Mouse (Mus musculus): ENCODE measurements around the gene Ankra2. TPM values are rescaled to one million over a fixed set of nuclear protein-coding genes. Genes with fewer than 3 reads are reported as not detected.

Gene Ankra2
- polyA plus RNA-seq, 1 experiment from 2014 or later, result 41.9 TPM

- H3K4me2 ChIP-seq, result no peak overlapping the region
- H3K27ac ChIP-seq (ENCODE audit: low read depth, low read length), result no peak overlapping the region
These were observed 17.5 kb upstream of the Ankra2 start for GRCm38 (mm10) chr13:98245386-98245785.

GRCm38 (mm10) chr13:98249594-98249993, 13.3 kb upstream of the Ankra2 start:
- no peak overlapping the region for H3K4me3 ChIP-seq (ENCODE audit: low read depth, low read length)
- H3K27ac ChIP-seq (ENCODE audit: low read depth, low read length), result no peak overlapping the region
- ATAC-seq (ENCODE audit: low FRiP score) (no peak), DNase-seq (ENCODE audit: low spot score, missing footprints) (no peak)
- no peak overlapping the region for H3K4me2 ChIP-seq
- WGBS, result 92% methylated on average over 10 of the region's 10 CpGs
- peaks cover 12% of the 10 kb centered on the region; the same call in 1 of the 2 replicates for H3K36me3 ChIP-seq (ENCODE audit: control insufficient read depth, insufficient read depth, low read length)
- no peaks in the 10 kb centered on the region for H3K27me3 ChIP-seq (ENCODE audit: control insufficient read depth, insufficient read depth, low read length)
- H3K4me1 ChIP-seq (ENCODE audit: control insufficient read depth, insufficient read depth, low read length), result no peaks in the 10 kb centered on the region
- no peaks in the 10 kb centered on the region for H3K9me3 ChIP-seq (ENCODE audit: control insufficient read depth, low read length)
- H3K9ac ChIP-seq (ENCODE audit: low read length), result no peak overlapping the region

More at GRCm38 (mm10) chr13:98245386-98245785, 17.5 kb upstream of the Ankra2 start:
- WGBS, result 78% methylated on average over 7 of the region's 7 CpGs
- DNase-seq (ENCODE audit: low spot score, missing footprints), result no peak
- peaks cover 6% of the 10 kb centered on the region; the same call in 1 of the 2 replicates for H3K36me3 ChIP-seq (ENCODE audit: control insufficient read depth, insufficient read depth, low read length)
- H3K4me1 ChIP-seq (ENCODE audit: control insufficient read depth, insufficient read depth, low read length), result no peaks in the 10 kb centered on the region
- no peak overlapping the region for H3K9ac ChIP-seq (ENCODE audit: low read length)
- ATAC-seq (ENCODE audit: low FRiP score), result no peak
- no peaks in the 10 kb centered on the region for H3K27me3 ChIP-seq (ENCODE audit: control insufficient read depth, insufficient read depth, low read length)
- no peaks in the 10 kb centered on the region for H3K9me3 ChIP-seq (ENCODE audit: control insufficient read depth, low read length)
- no peak overlapping the region for H3K4me3 ChIP-seq (ENCODE audit: low read depth, low read length)

GRCm38 (mm10) chr13:98254921-98255320, 8.0 kb upstream of the Ankra2 start:
- DNase-seq (ENCODE audit: low spot score, missing footprints) (no peak), ATAC-seq (ENCODE audit: low FRiP score) (no peak)
- Histone ChIP-seq H3K27me3 (ENCODE audit: control insufficient read depth, insufficient read depth, low read length) (no peaks in the 10 kb centered on the region), H3K4me2 (no peak overlapping the region), H3K4me3 (ENCODE audit: low read depth, low read length) (no peak overlapping the region), H3K4me1 (ENCODE audit: control insufficient read depth, insufficient read depth, low read length) (no peaks in the 10 kb centered on the region), H3K36me3 (ENCODE audit: control insufficient read depth, insufficient read depth, low read length) (peaks cover 18% of the 10 kb centered on the region), H3K27ac (ENCODE audit: low read depth, low read length) (no peak overlapping the region), H3K9me3 (ENCODE audit: control insufficient read depth, low read length) (no peaks in the 10 kb centered on the region), H3K9ac (ENCODE audit: low read length) (no peak overlapping the region)
- WGBS, result 78% methylated on average over 9 of the region's 9 CpGs

- peak overlapping the region; percentile 75 for H3K27ac ChIP-seq (ENCODE audit: low read depth, low read length)
- H3K4me1 ChIP-seq (ENCODE audit: control insufficient read depth, insufficient read depth, low read length), result peaks cover 18% of the 10 kb centered on the region; the same call in 1 of the 2 replicates
- H3K4me2 ChIP-seq, result peak overlapping the region; percentile 74
- H3K4me3 ChIP-seq (ENCODE audit: low read depth, low read length), result peak overlapping the region; percentile 92
- no peak for DNase-seq (ENCODE audit: low spot score, missing footprints)
- H3K9me3 ChIP-seq (ENCODE audit: control insufficient read depth, low read length), result no peaks in the 10 kb centered on the region
- no peaks in the 10 kb centered on the region for H3K36me3 ChIP-seq (ENCODE audit: control insufficient read depth, insufficient read depth, low read length)
- peak overlapping the region; percentile 88 for H3K9ac ChIP-seq (ENCODE audit: low read length)
- under 1% methylated on average over 16 of the region's 16 CpGs for WGBS
- H3K27me3 ChIP-seq (ENCODE audit: control insufficient read depth, insufficient read depth, low read length), result no peaks in the 10 kb centered on the region
- no peak; the same call in 1 of the 2 replicates for ATAC-seq (ENCODE audit: low FRiP score)
These were observed 649 bp downstream of the Ankra2 start for GRCm38 (mm10) chr13:98263458-98263987.

GRCm38 (mm10) chr13:98264111-98264510, 1.2 kb downstream of the Ankra2 start:
- no peak overlapping the region for H3K27ac ChIP-seq (ENCODE audit: low read depth, low read length)
- DNase-seq (ENCODE audit: low spot score, missing footprints) (no peak), ATAC-seq (ENCODE audit: low FRiP score) (no peak)
- H3K36me3 ChIP-seq (ENCODE audit: control insufficient read depth, insufficient read depth, low read length), result no peaks in the 10 kb centered on the region
- peaks cover 18% of the 10 kb centered on the region; the same call in 1 of the 2 replicates for H3K4me1 ChIP-seq (ENCODE audit: control insufficient read depth, insufficient read depth, low read length)
- no peaks in the 10 kb centered on the region for H3K9me3 ChIP-seq (ENCODE audit: control insufficient read depth, low read length)
- H3K27me3 ChIP-seq (ENCODE audit: control insufficient read depth, insufficient read depth, low read length), result no peaks in the 10 kb centered on the region
- peak overlapping the region; percentile 88 for H3K9ac ChIP-seq (ENCODE audit: low read length)
- peak overlapping the region; percentile 74 for H3K4me2 ChIP-seq
- 30% methylated on average over 5 of the region's 5 CpGs for WGBS
- H3K4me3 ChIP-seq (ENCODE audit: low read depth, low read length), result peak overlapping the region; percentile 92

- Histone ChIP-seq H3K4me3 (ENCODE audit: low read depth, low read length) (no peak overlapping the region), H3K4me1 (ENCODE audit: control insufficient read depth, insufficient read depth, low read length) (no peaks in the 10 kb centered on the region), H3K27ac (ENCODE audit: low read depth, low read length) (no peak overlapping the region), H3K4me2 (no peak overlapping the region), H3K36me3 (ENCODE audit: control insufficient read depth, insufficient read depth, low read length) (peaks cover 3% of the 10 kb centered on the region; the same call in 1 of the 2 replicates), H3K27me3 (ENCODE audit: control insufficient read depth, insufficient read depth, low read length) (no peaks in the 10 kb centered on the region), H3K9me3 (ENCODE audit: control insufficient read depth, low read length) (no peaks in the 10 kb centered on the region), H3K9ac (ENCODE audit: low read length) (no peak overlapping the region)
- DNase-seq (ENCODE audit: low spot score, missing footprints) (no peak), ATAC-seq (ENCODE audit: low FRiP score) (no peak)
- WGBS, result 94% methylated on average over 9 of the region's 9 CpGs
These were observed 11.1 kb downstream of the Ankra2 start for GRCm38 (mm10) chr13:98274023-98274422.

GRCm38 (mm10) chr13:98275646-98276045, 12.8 kb downstream of the Ankra2 start:
- no peak overlapping the region for H3K4me2 ChIP-seq
- no peak overlapping the region for H3K9ac ChIP-seq (ENCODE audit: low read length)
- peaks cover 3% of the 10 kb centered on the region; the same call in 1 of the 2 replicates for H3K36me3 ChIP-seq (ENCODE audit: control insufficient read depth, insufficient read depth, low read length)
- H3K4me1 ChIP-seq (ENCODE audit: control insufficient read depth, insufficient read depth, low read length), result no peaks in the 10 kb centered on the region
- DNase-seq (ENCODE audit: low spot score, missing footprints) (no peak), ATAC-seq (ENCODE audit: low FRiP score) (no peak)
- H3K27me3 ChIP-seq (ENCODE audit: control insufficient read depth, insufficient read depth, low read length), result no peaks in the 10 kb centered on the region
- H3K27ac ChIP-seq (ENCODE audit: low read depth, low read length), result no peak overlapping the region
- WGBS, result 87% methylated on average over 4 of the region's 4 CpGs
- H3K9me3 ChIP-seq (ENCODE audit: control insufficient read depth, low read length), result no peaks in the 10 kb centered on the region
- H3K4me3 ChIP-seq (ENCODE audit: low read depth, low read length), result no peak overlapping the region

- H3K36me3 ChIP-seq (ENCODE audit: control insufficient read depth, insufficient read depth, low read length), result peaks cover 3% of the 10 kb centered on the region; the same call in 1 of the 2 replicates
- whole genome bisulfite sequencing, result 85% methylated on average over 7 of the region's 7 CpGs
- DNase-seq (ENCODE audit: low spot score, missing footprints), result peak; percentile 33
- no peak overlapping the region for H3K9ac ChIP-seq (ENCODE audit: low read length)
- no peak overlapping the region for H3K27ac ChIP-seq (ENCODE audit: low read depth, low read length)
- H3K4me3 ChIP-seq (ENCODE audit: low read depth, low read length), result no peak overlapping the region
- H3K27me3 ChIP-seq (ENCODE audit: control insufficient read depth, insufficient read depth, low read length), result no peaks in the 10 kb centered on the region
- H3K9me3 ChIP-seq (ENCODE audit: control insufficient read depth, low read length), result no peaks in the 10 kb centered on the region
- H3K4me1 ChIP-seq (ENCODE audit: control insufficient read depth, insufficient read depth, low read length), result no peaks in the 10 kb centered on the region
- no peak overlapping the region for H3K4me2 ChIP-seq
- ATAC-seq (ENCODE audit: low FRiP score), result no peak
These were observed 13.4 kb downstream of the Ankra2 start for GRCm38 (mm10) chr13:98276253-98276652.

GRCm38 (mm10) chr13:98277501-98277900, 14.6 kb downstream of the Ankra2 start:
- Histone ChIP-seq H3K4me2 (no peak overlapping the region), H3K27me3 (ENCODE audit: control insufficient read depth, insufficient read depth, low read length) (no peaks in the 10 kb centered on the region), H3K9ac (ENCODE audit: low read length) (no peak overlapping the region), H3K27ac (ENCODE audit: low read depth, low read length) (no peak overlapping the region), H3K4me1 (ENCODE audit: control insufficient read depth, insufficient read depth, low read length) (no peaks in the 10 kb centered on the region), H3K4me3 (ENCODE audit: low read depth, low read length) (no peak overlapping the region), H3K9me3 (ENCODE audit: control insufficient read depth, low read length) (no peaks in the 10 kb centered on the region), H3K36me3 (ENCODE audit: control insufficient read depth, insufficient read depth, low read length) (peaks cover 3% of the 10 kb centered on the region; the same call in 1 of the 2 replicates)
- ATAC-seq (ENCODE audit: low FRiP score) (no peak), DNase-seq (ENCODE audit: low spot score, missing footprints) (peak; percentile 65)
- WGBS, result 87% methylated on average over 2 of the region's 2 CpGs

Data from midbrain, embryonic 11.5 days (tissue).